Comparison of ENCODE assay signal across 9 mouse cellular contexts in genomic region chr11:70846029-70846428, GRCm38 (mm10). TPM values are rescaled to one million over a fixed set of nuclear protein-coding genes. Genes with fewer than 3 reads are reported as not detected.
DNase-seq lines count a peak whose midpoint lies in the region; ATAC-seq and TF ChIP-seq lines count a peak whose summit lies in the region.
"Had no signal": no experiment of that assay in that cellular context is flagged by ENCODE, and none has a peak within 500 bp of the region (broad histone marks: within the 10 kb centered on the region; RNA-seq: fewer than 3 reads in every experiment).

No protein-coding gene starts in this region.

- ATAC-seq in kidney, embryonic 14.5 days (ENCODE audit: low FRiP score, low TSS enrichment), result no peak
- no peak for ATAC-seq in hindbrain, embryonic 16.5 days
- ATAC-seq in midbrain, embryonic 13.5 days, result no peak

- H3K27ac ChIP-seq in kidney, embryonic 14.5 days (ENCODE audit: low read depth, low read length), result no peak overlapping the region
- H3K27ac ChIP-seq in cortical plate, adult 2 months (ENCODE audit: insufficient read depth, low read length), result no peak overlapping the region
- H3K27ac ChIP-seq in hindbrain, embryonic 16.5 days (ENCODE audit: low read depth, low read length), result no peak overlapping the region
- no peak overlapping the region for H3K27ac ChIP-seq in midbrain, embryonic 13.5 days
- no peak overlapping the region for H3K27ac ChIP-seq in thymus, adult 2 months (ENCODE audit: control insufficient read depth, insufficient read depth, low read length)

- no peaks in the 10 kb centered on the region for H3K36me3 ChIP-seq in kidney, embryonic 14.5 days (ENCODE audit: control insufficient read depth, insufficient read depth, low read length)
- no peaks in the 10 kb centered on the region for H3K36me3 ChIP-seq in hindbrain, embryonic 16.5 days (ENCODE audit: control insufficient read depth, insufficient read depth, low read length)
- no peaks in the 10 kb centered on the region for H3K36me3 ChIP-seq in midbrain, embryonic 13.5 days
- no peaks in the 10 kb centered on the region for H3K36me3 ChIP-seq in thymus, adult 2 months (ENCODE audit: control insufficient read depth, insufficient read depth, low read length)

- WGBS in kidney, embryonic 14.5 days, result 56% methylated on average over 2 of the region's 2 CpGs
- 64% methylated on average over 2 of the region's 2 CpGs for WGBS in hindbrain, embryonic 16.5 days
- WGBS in midbrain, embryonic 13.5 days, result 67% methylated on average over 2 of the region's 2 CpGs
- WGBS in thymus, adult 2 months, result 24% methylated on average over 2 of the region's 2 CpGs

- TF ChIP-seq CTCF in cortical plate, adult 2 months (IDR thresholded peaks at IDR 0.05; ENCODE audit: extremely low read depth, insufficient read depth, low read length), result no peak
- no peak for TF ChIP-seq CTCF in thymus, adult 2 months (IDR thresholded peaks at IDR 0.05; ENCODE audit: borderline replicate concordance, control insufficient read depth, extremely low read depth, insufficient read depth, low read length, poor library complexity)

- H3K9me3 ChIP-seq in kidney, embryonic 14.5 days (ENCODE audit: control insufficient read depth, low read length), result no peaks in the 10 kb centered on the region
- no peaks in the 10 kb centered on the region for H3K9me3 ChIP-seq in hindbrain, embryonic 16.5 days (ENCODE audit: control insufficient read depth, low read length)
- no peaks in the 10 kb centered on the region for H3K9me3 ChIP-seq in midbrain, embryonic 13.5 days

- intact Hi-C loops in left cerebral cortex, postnatal 10 days (cut with DNase I), result no loop called here

- no peak for TF ChIP-seq POLR2A in cortical plate, adult 2 months (IDR thresholded peaks at IDR 0.05; ENCODE audit: extremely low read depth, insufficient read depth, low read length)
- TF ChIP-seq POLR2A in thymus, adult 2 months (IDR thresholded peaks at IDR 0.05; ENCODE audit: control insufficient read depth, extremely low read depth, insufficient read depth, low read length, poor library complexity), result no peak

- peak overlapping the region; percentile 65 for H3K4me2 ChIP-seq in kidney, embryonic 14.5 days (replicated peaks; ENCODE audit: low read depth, low read length)
- peak overlapping the region; percentile 88 for H3K4me2 ChIP-seq in hindbrain, embryonic 16.5 days (ENCODE audit: low read length)
- peak overlapping the region; percentile 79 for H3K4me2 ChIP-seq in midbrain, embryonic 13.5 days (replicated peaks)

- H3K9ac ChIP-seq in kidney, embryonic 14.5 days (ENCODE audit: low read depth, low read length), result peak overlapping the region; percentile 94; the same call in 1 of the 2 replicates
- no peak overlapping the region for H3K9ac ChIP-seq in hindbrain, embryonic 16.5 days (ENCODE audit: low read depth, low read length)
- peak overlapping the region; percentile 97 for H3K9ac ChIP-seq in midbrain, embryonic 13.5 days (replicated peaks)

- DNase-seq in kidney, adult 9 months, result no peak
- DNase-seq in left cerebral cortex, postnatal 10 days (ENCODE audit: extremely low spot score in 1 of 2, low spot score in 2 of 2), result no peak
- no peak for DNase-seq in thymus, adult 2 months
- no peak for DNase-seq in cerebellum, adult 8-10 months

- H3K4me3 ChIP-seq in kidney, embryonic 14.5 days (ENCODE audit: low read length), result peak overlapping the region; percentile 86
- peak overlapping the region; percentile 100 for H3K4me3 ChIP-seq in cortical plate, adult 2 months (ENCODE audit: insufficient read depth, low read length)
- H3K4me3 ChIP-seq in hindbrain, embryonic 16.5 days (ENCODE audit: low read length), result peak overlapping the region; percentile 98
- peak overlapping the region; percentile 93 for H3K4me3 ChIP-seq in midbrain, embryonic 13.5 days (replicated peaks)
- H3K4me3 ChIP-seq in thymus, adult 2 months (ENCODE audit: control insufficient read depth, insufficient read depth, low read length), result no peak overlapping the region

- H3K4me1 ChIP-seq in kidney, embryonic 14.5 days (ENCODE audit: control insufficient read depth, insufficient read depth, low read length), result peaks cover 11% of the 10 kb centered on the region
- H3K4me1 ChIP-seq in cortical plate, adult 2 months (ENCODE audit: control insufficient read depth, insufficient read depth, low read length), result peaks cover 6% of the 10 kb centered on the region; the same call in 1 of the 2 replicates
- peaks cover 18% of the 10 kb centered on the region for H3K4me1 ChIP-seq in hindbrain, embryonic 16.5 days (ENCODE audit: control insufficient read depth, insufficient read depth, low read depth, low read length)
- H3K4me1 ChIP-seq in midbrain, embryonic 13.5 days (replicated peaks), result peaks cover 21% of the 10 kb centered on the region
- H3K4me1 ChIP-seq in thymus, adult 2 months (replicated peaks; ENCODE audit: control insufficient read depth, insufficient read depth, low read length), result peaks cover 13% of the 10 kb centered on the region

- no peaks in the 10 kb centered on the region for H3K27me3 ChIP-seq in kidney, embryonic 14.5 days (ENCODE audit: control insufficient read depth, insufficient read depth, low read length)
- no peaks in the 10 kb centered on the region for H3K27me3 ChIP-seq in hindbrain, embryonic 16.5 days (replicated peaks; ENCODE audit: control insufficient read depth, insufficient read depth, low read length)
- H3K27me3 ChIP-seq in midbrain, embryonic 13.5 days, result no peaks in the 10 kb centered on the region
- no peaks in the 10 kb centered on the region for H3K27me3 ChIP-seq in thymus, adult 2 months (ENCODE audit: control insufficient read depth, insufficient read depth, low read length)
- H3K27me3 ChIP-seq: Patski had no signal

RNA-seq across cellular contexts. Expression of gene Rabep1, which starts 1.5 kb away (rescaled TPM):
- 22.6 and 36.9 TPM in 2 replicates for polyA plus RNA-seq in kidney, embryonic 14.5 days (2014; fragmentation: Nextera tagmentation; extraction: Ambion mirVana)
- 40.7 and 41.7 TPM in 2 replicates for polyA plus RNA-seq in cortical plate, adult 2 months (2012; rRNA removed)
- 77.1 and 88.1 TPM in 2 replicates for polyA plus RNA-seq in hindbrain, embryonic 16.5 days (2015; fragmentation: Nextera tagmentation; extraction: Ambion mirVana)
- polyA plus RNA-seq in midbrain, embryonic 13.5 days (2015; fragmentation: Nextera tagmentation; extraction: Ambion mirVana), result 74.0 and 77.2 TPM in 2 replicates
- 100 to 1,000 TPM; 113 to 115 TPM for total RNA-seq in left cerebral cortex, postnatal 10 days (2021)
- 3.5 and 3.7 TPM in 2 replicates for polyA plus RNA-seq in thymus, adult 2 months (2012; rRNA removed)

RNA-seq across cellular contexts. Expression of gene Scimp, which starts 33.6 kb away (rescaled TPM):
- not detected in 2 replicates for polyA plus RNA-seq in kidney, embryonic 14.5 days (2014; fragmentation: Nextera tagmentation; extraction: Ambion mirVana)
- 0.11 and 0.15 TPM in 2 replicates for polyA plus RNA-seq in cortical plate, adult 2 months (2012; rRNA removed)
- polyA plus RNA-seq in hindbrain, embryonic 16.5 days (2015; fragmentation: Nextera tagmentation; extraction: Ambion mirVana), result 0.19 TPM in 1 of 2 replicates, not detected in the other
- 0.19 TPM in 1 of 2 replicates, not detected in the other for polyA plus RNA-seq in midbrain, embryonic 13.5 days (2015; fragmentation: Nextera tagmentation; extraction: Ambion mirVana)
- total RNA-seq in left cerebral cortex, postnatal 10 days (2021), result not detected
- polyA plus RNA-seq in thymus, adult 2 months (2012; rRNA removed), result 2.4 and 3.1 TPM in 2 replicates
